Mouse (Mus musculus) erythroid progenitor cell, adult 5-6 weeks (primary cell): ENCODE measurements around the gene Ccdc87. TPM values are rescaled to one million over a fixed set of nuclear protein-coding genes. Genes with fewer than 3 reads are reported as not detected.

ENCODE experiments used
- ATAC-seq: replicated peaks from 2 replicates; pipeline ENCODE4 v1.8.0; 2016; ENCODE audit warnings: moderate number of reproducible peaks, mild to moderate bottlenecking, moderate TSS enrichment, inconsistent platforms; ENCODE audit not compliant: poor library complexity, low FRiP score, severe bottlenecking
- total RNA-seq, 2 experiments: library from RNA; stranded (forward) in 1 of 2; stranded (reverse) in 1 of 2; fragments of 150-400 nt in 1 of 2; fragments of 186-747, 209-891 nt in 1 of 2; gene quantifications; 2 replicates each; pipeline versions ENCODE4 v1.2.3 to v1.2.4; 2015 to 2017; ENCODE audit warnings: low replicate concordance in 2 of 2

Ccdc87 gene
- total RNA-seq, 2 experiments from 2014 or later, result not detected

GRCm38 (mm10) chr19:4879324-4879703, 40.1 kb downstream of the Ccdc87 start:
- ATAC-seq, result no peak

DNA sequence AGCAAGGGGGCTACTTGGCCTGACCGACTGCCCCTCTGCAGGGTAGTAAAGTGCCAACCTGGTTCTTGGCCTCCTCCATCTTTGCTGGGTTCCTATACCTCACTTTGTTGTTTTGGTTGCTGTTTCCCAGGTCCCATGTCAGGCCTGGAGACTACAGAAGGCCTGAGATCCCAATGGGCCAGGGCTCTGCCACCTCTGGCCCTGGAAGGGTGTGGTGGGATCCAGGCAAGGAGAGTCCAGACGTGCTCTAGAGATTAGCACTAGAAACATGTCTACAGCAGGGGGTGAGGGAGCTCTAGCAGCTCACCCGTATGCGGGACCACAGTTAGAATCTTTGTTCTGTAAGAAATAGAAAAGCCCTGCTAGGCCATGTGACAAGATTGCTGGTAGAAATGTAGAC, 44.8 kb downstream of the Ccdc87 start:
- peak; percentile 88 for ATAC-seq

GRCm38 (mm10) chr19:4889791-4890190, 50.6 kb downstream of the Ccdc87 start:
- ATAC-seq, result no peak

GRCm38 (mm10) chr19:4891798-4892197, 52.6 kb downstream of the Ccdc87 start:
- ATAC-seq, result peak; percentile 83

Other genes with a start within 250 kb of the Ccdc87 start
- not detected in 2 replicates for gene Lrfn4, start 223.7 kb upstream of the Ccdc87 start, total RNA-seq (2015; ENCODE audit: low replicate concordance)
- gene Lrfn4, start 223.7 kb upstream of the Ccdc87 start, total RNA-seq (2017; ENCODE audit: low replicate concordance), result not detected in 2 replicates
- 21.6 and 26.4 TPM in 2 replicates for gene Rce1, start 213.7 kb upstream of the Ccdc87 start, total RNA-seq (2015; ENCODE audit: low replicate concordance)
- 6.6 and 13.5 TPM in 2 replicates for gene Rce1, start 213.7 kb upstream of the Ccdc87 start, total RNA-seq (2017; ENCODE audit: low replicate concordance)
- gene Gm960, start 140.7 kb upstream of the Ccdc87 start, total RNA-seq (2015; ENCODE audit: low replicate concordance), result not detected in 2 replicates
- gene Gm960, start 140.7 kb upstream of the Ccdc87 start, total RNA-seq (2017; ENCODE audit: low replicate concordance), result not detected in 2 replicates
- not detected in 2 replicates for gene Sptbn2, start 128.2 kb upstream of the Ccdc87 start, total RNA-seq (2015; ENCODE audit: low replicate concordance)
- not detected in 2 replicates for gene Sptbn2, start 128.2 kb upstream of the Ccdc87 start, total RNA-seq (2017; ENCODE audit: low replicate concordance)
- gene Rbm4b, start 82.9 kb upstream of the Ccdc87 start, total RNA-seq (2015; ENCODE audit: low replicate concordance), result 4.3 and 5.0 TPM in 2 replicates
- gene Rbm4b, start 82.9 kb upstream of the Ccdc87 start, total RNA-seq (2017; ENCODE audit: low replicate concordance), result 12.6 and 13.6 TPM in 2 replicates
- gene Rbm4, start 45.5 kb upstream of the Ccdc87 start, total RNA-seq (2015; ENCODE audit: low replicate concordance), result 41.5 and 67.4 TPM in 2 replicates
- gene Rbm4, start 45.5 kb upstream of the Ccdc87 start, total RNA-seq (2017; ENCODE audit: low replicate concordance), result 106 and 172 TPM in 2 replicates
- 13.7 and 83.8 TPM in 2 replicates for gene Gm21992, start 27.8 kb upstream of the Ccdc87 start, total RNA-seq (2015; ENCODE audit: low replicate concordance)
- 29.0 and 62.2 TPM in 2 replicates for gene Gm21992, start 27.8 kb upstream of the Ccdc87 start, total RNA-seq (2017; ENCODE audit: low replicate concordance)
- 28.1 and 35.3 TPM in 2 replicates for gene Rbm14, start 27.7 kb upstream of the Ccdc87 start, total RNA-seq (2015; ENCODE audit: low replicate concordance)
- 27.7 and 27.9 TPM in 2 replicates for gene Rbm14, start 27.7 kb upstream of the Ccdc87 start, total RNA-seq (2017; ENCODE audit: low replicate concordance)
- gene Ccs, start within 50 bp of the Ccdc87 start, total RNA-seq (2015; ENCODE audit: low replicate concordance), result 30.2 and 74.6 TPM in 2 replicates
- 63.1 and 81.9 TPM in 2 replicates for gene Ccs, start within 50 bp of the Ccdc87 start, total RNA-seq (2017; ENCODE audit: low replicate concordance)
- gene Ctsf, start 15.8 kb downstream of the Ccdc87 start, total RNA-seq (2015; ENCODE audit: low replicate concordance), result 22.0 and 71.3 TPM in 2 replicates
- 41.3 and 45.0 TPM in 2 replicates for gene Ctsf, start 15.8 kb downstream of the Ccdc87 start, total RNA-seq (2017; ENCODE audit: low replicate concordance)
- not detected in 2 replicates for gene Actn3, start 38.5 kb downstream of the Ccdc87 start, total RNA-seq (2015; ENCODE audit: low replicate concordance)
- gene Actn3, start 38.5 kb downstream of the Ccdc87 start, total RNA-seq (2017; ENCODE audit: low replicate concordance), result 0.26 and 0.53 TPM in 2 replicates
- 19.8 and 34.0 TPM in 2 replicates for gene Zdhhc24, start 39.3 kb downstream of the Ccdc87 start, total RNA-seq (2015; ENCODE audit: low replicate concordance)
- 18.0 and 24.9 TPM in 2 replicates for gene Zdhhc24, start 39.3 kb downstream of the Ccdc87 start, total RNA-seq (2017; ENCODE audit: low replicate concordance)
- gene Bbs1, start 67.3 kb downstream of the Ccdc87 start, total RNA-seq (2015; ENCODE audit: low replicate concordance), result 0.42 and 4.0 TPM in 2 replicates
- gene Bbs1, start 67.3 kb downstream of the Ccdc87 start, total RNA-seq (2017; ENCODE audit: low replicate concordance), result 4.5 and 7.7 TPM in 2 replicates
- 9.0 and 13.0 TPM in 2 replicates for gene Dpp3, start 88.9 kb downstream of the Ccdc87 start, total RNA-seq (2015; ENCODE audit: low replicate concordance)
- 9.1 and 15.7 TPM in 2 replicates for gene Dpp3, start 88.9 kb downstream of the Ccdc87 start, total RNA-seq (2017; ENCODE audit: low replicate concordance)
- gene Peli3, start 103.8 kb downstream of the Ccdc87 start, total RNA-seq (2015; ENCODE audit: low replicate concordance), result not detected in 2 replicates
- gene Peli3, start 103.8 kb downstream of the Ccdc87 start, total RNA-seq (2017; ENCODE audit: low replicate concordance), result not detected in 2 replicates
- gene Mrpl11, start 122.8 kb downstream of the Ccdc87 start, total RNA-seq (2015; ENCODE audit: low replicate concordance), result 4.7 and 8.0 TPM in 2 replicates
- gene Mrpl11, start 122.8 kb downstream of the Ccdc87 start, total RNA-seq (2017; ENCODE audit: low replicate concordance), result 10.5 and 14.1 TPM in 2 replicates
- gene Npas4, start 150.9 kb downstream of the Ccdc87 start, total RNA-seq (2015; ENCODE audit: low replicate concordance), result not detected in 2 replicates
- not detected in 2 replicates for gene Npas4, start 150.9 kb downstream of the Ccdc87 start, total RNA-seq (2017; ENCODE audit: low replicate concordance)
- not detected in 2 replicates for gene Slc29a2, start 184.5 kb downstream of the Ccdc87 start, total RNA-seq (2015; ENCODE audit: low replicate concordance)
- gene Slc29a2, start 184.5 kb downstream of the Ccdc87 start, total RNA-seq (2017; ENCODE audit: low replicate concordance), result not detected in 2 replicates
- gene B4gat1, start 199.5 kb downstream of the Ccdc87 start, total RNA-seq (2015; ENCODE audit: low replicate concordance), result not detected in 2 replicates
- gene B4gat1, start 199.5 kb downstream of the Ccdc87 start, total RNA-seq (2017; ENCODE audit: low replicate concordance), result 0.68 TPM in 1 of 2 replicates, not detected in the other
- 1.3 and 4.0 TPM in 2 replicates for gene AC124502.3, start 199.5 kb downstream of the Ccdc87 start, total RNA-seq (2015; ENCODE audit: low replicate concordance)
- gene AC124502.3, start 199.5 kb downstream of the Ccdc87 start, total RNA-seq (2017; ENCODE audit: low replicate concordance), result 2.1 TPM in 1 of 2 replicates, not detected in the other
- gene Brms1, start 202.0 kb downstream of the Ccdc87 start, total RNA-seq (2015; ENCODE audit: low replicate concordance), result 4.6 and 13.0 TPM in 2 replicates
- gene Brms1, start 202.0 kb downstream of the Ccdc87 start, total RNA-seq (2017; ENCODE audit: low replicate concordance), result 4.5 and 10.9 TPM in 2 replicates
- 0.42 TPM in 1 of 2 replicates, not detected in the other for gene Rin1, start 211.1 kb downstream of the Ccdc87 start, total RNA-seq (2015; ENCODE audit: low replicate concordance)
- not detected in 2 replicates for gene Rin1, start 211.1 kb downstream of the Ccdc87 start, total RNA-seq (2017; ENCODE audit: low replicate concordance)
- gene Cd248, start 228.7 kb downstream of the Ccdc87 start, total RNA-seq (2015; ENCODE audit: low replicate concordance), result not detected in 2 replicates
- not detected in 2 replicates for gene Cd248, start 228.7 kb downstream of the Ccdc87 start, total RNA-seq (2017; ENCODE audit: low replicate concordance)
- not detected in 2 replicates for gene Tmem151a, start 246.2 kb downstream of the Ccdc87 start, total RNA-seq (2015; ENCODE audit: low replicate concordance)
- gene Tmem151a, start 246.2 kb downstream of the Ccdc87 start, total RNA-seq (2017; ENCODE audit: low replicate concordance), result not detected in 2 replicates
- gene Yif1a, start 249.2 kb downstream of the Ccdc87 start, total RNA-seq (2015; ENCODE audit: low replicate concordance), result 5.0 and 10.8 TPM in 2 replicates
- gene Yif1a, start 249.2 kb downstream of the Ccdc87 start, total RNA-seq (2017; ENCODE audit: low replicate concordance), result 6.2 TPM in 1 of 2 replicates, not detected in the other